Mouse (Mus musculus) heart, adult 18-20 months (tissue): ENCODE data around the gene Golga5. TPM values are rescaled to one million over a fixed set of nuclear protein-coding genes. Genes with fewer than 3 reads are reported as not detected.
A peak's percentile ranks its signal among the peaks of the same experiment; 100 is the strongest.

Experiments
- DNase-seq, 2 experiments: peaks; one replicate each; pipeline ENCODE4 v3.0.0; 2021 to 2022; ENCODE audit warnings: mixed read lengths in 1 of 2
- long read RNA-seq, 2 experiments: library from polyadenylated mRNA; stranded (forward); transcript quantifications; one replicate each; pipeline ENCODE4 v2.0.0; 2021
- total RNA-seq, 2 experiments: library from RNA; stranded (reverse); gene quantifications; 2 replicates each; pipeline ENCODE4 v1.2.3; 2021

Gene Golga5
- 10 to 100 TPM; 25.7 to 28.3 TPM for total RNA-seq
- long read RNA-seq, experiment 1, transcript Golga5-202 (13 exons, 2,827 nt), result major isoform, 34 of 36 reads
- long read RNA-seq, experiment 1, partial matches to known transcripts, result 0 of 36 reads
- long read RNA-seq, experiment 1, other reads (novel, unspliced or antisense), result 2 of 36 reads
- long read RNA-seq, experiment 2, transcript Golga5-202 (13 exons, 2,827 nt), result major isoform, 18 of 21 reads
- long read RNA-seq, experiment 2, partial matches to known transcripts, result 2 of 21 reads
- long read RNA-seq, experiment 2, other reads (novel, unspliced or antisense), result 1 of 21 reads

DNA sequence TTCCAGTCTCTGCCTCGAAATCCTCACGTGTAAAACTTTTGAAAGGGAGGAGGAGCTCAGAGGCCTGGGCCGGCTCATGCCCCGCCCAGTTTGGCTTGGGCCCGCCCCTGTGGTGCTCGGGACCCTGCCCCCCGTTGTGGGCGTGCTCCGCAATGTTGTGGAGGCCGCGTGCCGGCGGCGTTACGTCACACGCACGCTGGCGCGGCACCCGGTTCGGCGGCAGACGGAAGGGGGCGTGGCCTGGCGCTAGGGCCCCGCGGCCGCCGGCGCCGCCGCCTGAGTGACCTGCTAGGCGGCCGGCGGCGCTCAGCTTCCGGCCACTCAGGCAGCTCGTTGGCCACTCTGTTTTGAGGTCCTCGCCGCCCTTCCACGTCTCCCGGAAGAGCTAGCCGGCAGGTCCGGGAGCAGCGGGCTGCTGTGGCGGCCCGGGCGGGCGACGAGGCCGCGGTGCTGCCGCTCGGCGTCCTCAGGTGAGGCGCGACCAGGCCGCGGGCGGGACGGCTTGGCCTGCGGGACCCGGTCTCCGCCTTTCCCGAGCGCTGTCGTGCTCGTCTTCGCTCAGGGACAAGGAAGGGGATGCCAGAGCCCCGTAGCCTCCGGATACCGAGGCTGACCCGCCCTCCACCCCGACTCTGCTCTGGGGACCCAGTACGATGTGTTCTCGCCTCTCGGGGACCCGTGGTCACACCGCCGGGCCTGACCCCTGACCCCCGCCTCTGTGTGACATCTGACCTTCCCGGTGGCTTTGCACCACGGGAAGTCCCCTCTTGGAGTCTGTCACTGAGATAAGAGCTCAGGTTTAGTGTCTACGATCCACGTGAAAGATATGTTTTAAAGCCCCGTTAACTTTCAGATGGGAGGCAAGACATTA, at the start of gene Golga5:
Gene Golga5 (plus strand): TSS at position 242 of the 871 bp plus-strand sequence.
- peak; percentile 97 to 98 for DNase-seq

DNA sequence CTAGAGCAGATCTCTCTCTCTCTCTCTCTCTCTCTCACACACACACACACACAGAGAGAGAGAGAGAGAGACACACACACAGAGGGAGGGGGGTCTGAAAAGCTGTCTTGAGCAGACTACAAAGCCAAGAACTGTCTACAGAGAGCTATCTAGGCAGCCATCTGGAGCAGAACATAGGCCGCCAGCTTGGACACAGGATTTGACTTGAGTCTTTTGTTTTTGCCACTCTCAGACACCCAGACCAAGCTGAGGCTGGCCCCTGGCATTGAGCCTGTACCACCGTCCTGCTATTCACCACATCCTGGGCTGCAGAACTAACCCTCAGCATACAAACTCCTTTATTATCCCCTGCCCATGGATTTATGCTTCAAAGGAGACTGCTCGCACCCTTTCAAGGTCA, 49.4 kb upstream of the Golga5 start:
- no peak for DNase-seq

DNA sequence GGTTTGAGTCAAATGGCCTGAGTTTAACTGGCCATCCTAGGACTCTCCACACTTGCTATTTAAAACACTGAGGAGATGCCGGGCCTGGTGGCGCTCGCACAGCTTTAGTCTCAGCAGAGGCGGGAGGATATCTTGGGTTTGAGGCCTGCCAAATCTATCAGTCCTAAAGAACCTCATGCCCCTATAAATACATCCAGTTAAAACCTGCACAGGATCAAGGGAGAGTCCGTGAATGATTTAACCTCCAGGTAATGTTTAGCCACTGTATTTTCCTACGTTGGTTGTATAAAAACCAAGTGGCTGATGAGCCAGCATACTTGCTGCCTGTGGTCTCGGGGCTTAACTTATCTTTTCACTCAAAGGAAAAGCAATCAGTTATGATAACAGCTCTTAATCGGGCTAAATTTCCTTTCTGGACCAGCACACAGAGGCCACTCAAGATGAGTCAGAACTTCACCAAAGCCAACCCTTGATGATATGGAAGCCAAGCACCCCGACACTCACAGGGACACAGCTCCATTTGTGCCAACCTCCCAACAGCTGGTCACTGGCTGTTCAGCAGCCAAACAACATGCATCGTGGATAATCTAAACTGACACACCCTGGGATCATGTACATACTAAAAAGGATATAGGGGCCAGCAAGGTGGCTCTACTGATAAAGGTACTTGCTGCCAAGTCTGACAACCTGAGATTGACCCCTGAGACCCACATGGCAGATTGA, 48.6 kb upstream of the Golga5 start:
- no peak for DNase-seq

DNA sequence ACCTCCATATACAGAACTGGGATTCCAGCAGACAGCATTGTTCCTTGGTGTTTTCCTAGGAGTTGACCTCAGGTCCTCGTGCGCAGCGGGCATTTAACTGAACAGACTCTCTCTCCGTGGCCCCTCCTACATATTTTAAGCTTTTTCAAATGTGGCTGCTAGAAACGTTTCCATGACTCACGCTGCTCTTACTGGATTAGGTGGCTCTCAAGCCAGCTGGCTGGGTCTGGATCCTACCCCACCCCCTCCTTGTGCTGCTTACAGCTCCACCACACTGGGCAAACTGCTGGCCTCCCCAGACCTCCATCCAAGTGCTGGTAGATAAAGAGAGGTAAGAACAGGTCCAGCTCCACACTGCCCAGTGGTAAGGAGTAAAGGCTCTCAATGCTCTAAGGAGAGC, 46.9 kb upstream of the Golga5 start:
- peak; percentile 79 to 88 for DNase-seq

DNA sequence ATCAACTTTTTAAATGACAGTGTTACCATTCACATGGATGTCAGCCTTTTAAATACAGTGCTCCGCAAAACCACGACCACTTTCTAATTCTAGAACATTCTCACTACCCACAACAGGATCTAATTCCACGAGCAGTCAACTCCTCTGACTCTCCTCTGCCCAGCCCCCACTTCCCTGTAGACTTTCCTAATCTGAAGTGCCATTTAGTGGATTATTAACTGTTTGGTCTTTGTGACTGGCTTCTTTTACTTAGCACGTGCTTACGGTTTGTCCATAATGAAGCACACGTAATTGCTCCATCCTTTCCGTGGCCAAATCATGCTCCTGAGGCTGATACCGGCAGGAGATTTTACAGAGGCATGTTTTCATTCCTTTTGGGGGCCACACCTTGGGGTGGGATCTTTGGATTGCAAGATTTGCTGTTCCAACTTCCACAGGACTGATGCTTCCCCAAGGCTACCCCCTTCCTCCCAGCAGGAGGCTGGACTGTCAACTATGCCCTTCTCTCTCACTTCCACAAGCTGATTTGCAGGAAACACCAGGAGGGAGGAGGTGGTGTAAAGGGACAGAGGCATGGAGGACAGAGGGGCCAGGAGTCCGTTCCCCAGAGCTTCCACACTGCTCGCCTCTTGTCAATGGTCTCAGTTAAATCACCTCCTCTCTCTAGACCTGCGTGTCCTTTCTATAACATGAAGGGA, 46.2 kb upstream of the Golga5 start:
- no peak for DNase-seq

DNA sequence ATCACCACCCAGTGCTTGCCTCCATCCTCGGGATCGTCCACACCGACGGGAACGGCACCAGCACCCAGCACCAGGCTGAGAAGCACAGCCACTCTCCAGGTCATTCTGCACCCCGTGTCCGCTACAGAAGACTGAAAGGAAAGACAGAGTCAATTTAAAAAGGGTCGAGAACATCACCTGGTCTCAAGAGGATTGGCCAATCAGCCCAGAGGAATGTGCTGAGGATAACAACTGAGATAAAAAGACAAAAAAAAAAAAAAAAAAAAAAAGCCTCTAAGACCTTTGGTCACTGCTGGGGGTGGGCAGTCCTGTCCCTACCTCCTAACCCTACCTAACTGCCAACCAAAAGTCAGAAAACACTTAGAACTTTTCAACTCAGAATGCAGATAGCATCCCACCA, 45.3 kb upstream of the Golga5 start:
- no peak for DNase-seq

- no peak for DNase-seq
Measured at GRCm38 (mm10) chr12:102424456-102424855, 44.5 kb upstream of the Golga5 start.

- DNase-seq, result no peak
Measured at GRCm38 (mm10) chr12:102425048-102425578, 43.8 kb upstream of the Golga5 start.

- peak in 1 of 2 experiments; percentile 61 for DNase-seq
Measured at GRCm38 (mm10) chr12:102426285-102426684, 42.6 kb upstream of the Golga5 start.

DNA sequence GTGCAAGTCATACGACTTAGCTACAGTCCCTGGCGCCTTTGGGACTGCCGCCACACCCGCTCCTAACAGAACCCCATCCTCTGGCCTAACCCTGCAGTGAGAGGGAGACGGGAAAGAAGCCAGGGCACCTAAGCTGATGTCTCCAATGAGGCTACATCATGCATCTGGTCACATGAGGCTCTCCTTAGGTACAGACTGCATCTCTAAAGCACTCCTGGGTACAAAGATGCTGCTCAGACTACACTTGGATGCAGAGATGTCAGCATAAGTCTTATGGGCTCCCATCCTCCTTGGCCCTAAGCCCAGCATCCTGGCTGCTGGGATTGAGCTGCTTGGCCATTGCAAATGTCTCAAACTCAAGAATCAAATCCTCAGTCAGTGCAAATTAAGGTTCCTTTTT, 39.3 kb upstream of the Golga5 start:
- DNase-seq, result no peak

GRCm38 (mm10) chr12:102430228-102430627, 38.7 kb upstream of the Golga5 start:
- DNase-seq, result no peak

GRCm38 (mm10) chr12:102432238-102432637, 36.7 kb upstream of the Golga5 start:
- no peak for DNase-seq

DNA sequence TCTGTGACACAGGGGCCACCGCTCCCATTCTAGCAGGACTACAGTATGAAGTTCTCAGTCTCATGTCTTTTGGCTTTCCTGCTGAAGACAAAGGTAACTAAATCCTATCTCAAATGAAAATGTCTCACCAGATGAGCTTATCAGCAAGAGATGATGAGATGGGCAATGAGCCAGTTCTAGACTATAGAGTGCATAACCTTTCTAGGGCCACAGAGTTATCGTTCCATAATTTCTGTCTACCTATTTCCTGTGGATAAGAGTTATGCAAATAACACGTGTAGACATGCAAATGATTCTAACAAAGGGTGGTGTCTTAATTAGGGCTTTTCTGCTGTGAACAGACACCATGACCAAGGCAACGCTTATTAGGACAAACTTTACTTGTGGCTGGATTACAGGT, 34.8 kb upstream of the Golga5 start:
- no peak for DNase-seq

DNA sequence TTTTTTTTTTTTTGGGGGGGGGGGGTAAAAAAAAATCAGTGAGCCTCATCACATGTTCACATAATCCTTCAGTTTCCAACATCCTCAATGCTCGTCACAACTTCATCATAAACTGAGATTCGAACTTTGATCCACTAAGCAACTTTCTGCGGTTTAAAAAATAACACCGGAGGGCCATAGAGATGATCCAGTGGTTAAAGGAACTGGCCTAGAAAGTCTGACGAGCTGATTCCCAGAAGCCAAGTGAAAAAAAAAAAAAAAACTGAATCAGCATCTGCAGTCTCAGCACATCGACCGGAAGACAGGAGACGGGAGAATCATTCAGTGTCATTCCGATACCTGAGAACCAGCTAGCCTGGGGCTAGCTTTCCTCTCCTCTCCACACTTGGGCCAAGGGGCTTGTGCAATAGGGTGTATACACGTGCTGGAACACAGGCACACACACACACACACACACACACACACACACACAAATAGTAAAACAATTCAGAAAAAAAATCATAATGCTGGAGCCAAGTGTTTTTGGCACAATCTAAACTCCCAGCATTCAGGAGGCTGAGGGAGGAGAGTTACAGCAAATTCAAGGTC, 31.9 kb upstream of the Golga5 start:
- DNase-seq, result peak in 1 of 2 experiments; percentile 42

- DNase-seq, result peak; percentile 58 to 75
Measured at GRCm38 (mm10) chr12:102437952-102438351, 31.0 kb upstream of the Golga5 start.

- no peak for DNase-seq
Measured at GRCm38 (mm10) chr12:102438983-102439631, 29.8 kb upstream of the Golga5 start.

GRCm38 (mm10) chr12:102439632-102440023, 29.3 kb upstream of the Golga5 start, which contains the start of gene Lgmn:
Gene Lgmn (minus strand): TSS chr12:102439813.
- DNase-seq, result peak; percentile 99

GRCm38 (mm10) chr12:102440551-102440950, 28.4 kb upstream of the Golga5 start:
- DNase-seq, result no peak

- no peak for DNase-seq
Measured at GRCm38 (mm10) chr12:102441141-102441540, 27.8 kb upstream of the Golga5 start.

DNA sequence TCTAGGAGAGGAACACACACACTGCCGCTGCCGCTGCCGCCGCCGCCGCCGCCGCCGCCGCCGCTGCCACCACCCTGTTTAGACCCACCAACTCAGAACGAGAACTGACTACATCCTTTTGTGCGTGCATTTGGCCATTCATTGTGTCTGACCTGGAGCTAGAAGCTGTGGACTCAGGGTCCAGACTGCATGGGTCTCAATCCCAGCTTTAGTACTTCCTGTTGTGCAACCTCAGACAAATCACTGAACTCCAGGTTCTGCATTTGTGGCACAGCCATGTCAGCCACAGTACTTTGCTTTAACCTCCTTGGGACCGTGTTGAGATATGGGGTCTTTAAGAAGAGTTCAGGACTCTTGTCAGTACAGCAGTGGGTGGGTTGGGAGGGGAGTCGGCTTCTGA, 26.3 kb upstream of the Golga5 start:
- no peak for DNase-seq

- DNase-seq, result no peak
Measured at GRCm38 (mm10) chr12:102443676-102444075, 25.3 kb upstream of the Golga5 start.
